Mouse (Mus musculus) layer of hippocampus, postnatal 14 days (tissue): ENCODE results near the gene Slc9a9. TPM values are rescaled to one million over a fixed set of nuclear protein-coding genes. Genes with fewer than 3 reads are reported as not detected.

ENCODE experiments used
- DNase-seq, 2 experiments: peaks; one replicate each; pipeline ENCODE4 v3.0.0; 2021 to 2022; ENCODE audit warnings: low spot score in 2 of 2, mixed read lengths in 1 of 2
- microRNA-seq, 2 experiments: library from miRNA; unstranded; fragments of <30 nt; microRNA quantifications; one replicate each; pipeline ENCODE4 v1.2.0; 2021
- total RNA-seq, 2 experiments: library from RNA; stranded (reverse); gene quantifications; 2 replicates each; pipeline ENCODE4 v1.2.3; 2021

Slc9a9 gene
- total RNA-seq, 2 experiments from 2014 or later: 15.2 to 15.6 TPM

- DNase-seq: no peak
Observed at GRCm38 (mm10) chr9:95266924-95267323, 597.2 kb downstream of the Slc9a9 start.

GRCm38 (mm10) chr9:95279590-95280344 is 610.1 kb downstream of the Slc9a9 start:
- DNase-seq: no peak

Small RNA genes within 50 kb of the gene (microRNA-seq; reads per million reads assigned to microRNA genes)
- 0 reads per million in 2 experiments for gene Mir7656

Other genes with a start within 250 kb of the Slc9a9 start
- 10 to 100 TPM; 14.1 to 15.3 TPM for gene 1190002N15Rik, start 131.8 kb upstream of the Slc9a9 start, total RNA-seq